Mouse (Mus musculus) midbrain, embryonic 14.5 days (tissue): ENCODE measurements at regions not wholly inside any gene's neighbourhood (a gene's known extent, or its start where the extent isn't known, plus 50 kb on each side); places are given as distances from the start of the nearest gene placed in this dataset.

Experiments
- ATAC-seq: fragments of 200-750 bp; cut with Nextera tagmentation; 2 replicates; pipeline ENCODE4 v1.8.0; 2017; ENCODE audit warnings: moderate number of reproducible peaks, moderate library complexity; ENCODE audit not compliant: low FRiP score, low TSS enrichment
- DNase-seq: peaks from one replicate; pipeline ENCODE4 v3.0.0-alpha.2; 2015
- H3K27ac ChIP-seq: fragments of 300-500 bp; sonication (generic); replicated peaks from 2 replicates; pipeline ENCODE4 v1.5.1; 2014; ENCODE audit warnings: mild to moderate bottlenecking, low read depth, low read length, moderate library complexity
- H3K27me3 ChIP-seq: fragments of 300-500 bp; sonication (generic); 2 replicates; pipeline ENCODE4 v1.6.1; 2014; ENCODE audit warnings: low read length, control low read depth, mixed read lengths; ENCODE audit not compliant: control insufficient read depth, insufficient read depth
- H3K36me3 ChIP-seq: fragments of 300-500 bp; sonication (generic); 2 replicates; pipeline ENCODE4 v1.6.1; 2014; ENCODE audit warnings: low read length, control low read depth; ENCODE audit not compliant: control insufficient read depth, insufficient read depth
- H3K4me1 ChIP-seq: fragments of 300-500 bp; sonication (generic); 2 replicates; pipeline ENCODE4 v1.6.1; 2014; ENCODE audit warnings: mild to moderate bottlenecking, antibody characterized with exemption, low read length, control low read depth; ENCODE audit not compliant: control insufficient read depth, insufficient read depth
- H3K4me2 ChIP-seq: fragments of 300-500 bp; sonication (generic); 2 replicates; pipeline ENCODE4 v1.6.1; 2014; ENCODE audit warnings: mild to moderate bottlenecking, low read length, moderate library complexity
- H3K4me3 ChIP-seq: fragments of 300-500 bp; sonication (generic); replicated peaks from 2 replicates; pipeline ENCODE4 v1.5.1; 2014; ENCODE audit warnings: low read depth, low read length
- H3K9ac ChIP-seq: fragments of 300-500 bp; sonication (generic); replicated peaks from 2 replicates; pipeline ENCODE4 v1.6.1; 2014; ENCODE audit warnings: mild to moderate bottlenecking, low read length, moderate library complexity
- H3K9me3 ChIP-seq: fragments of 300-500 bp; sonication (generic); 2 replicates; pipeline ENCODE4 v1.6.1; 2016; ENCODE audit warnings: low read length, control low read depth, mixed read lengths; ENCODE audit not compliant: control insufficient read depth
- WGBS: fragments of 180-500 bp; shearing (Covaris S2); extraction: QIAGEN DNeasy Blood & Tissue Kit; methylation state at CpG from one replicate; pipeline ENCODE4 v1.1.7; 2014; 5-methylcytosine and 5-hydroxymethylcytosine counted together

GRCm38 (mm10) chr8:100612142-100612541 lies 1195.9 kb upstream of the Cdh8 start:
- WGBS, result 62% methylated on average over 1 of the region's 1 CpGs
- Histone ChIP-seq H3K27me3 (no peaks in the 10 kb centered on the region), H3K4me1 (no peaks in the 10 kb centered on the region), H3K27ac (no peak overlapping the region), H3K4me2 (no peak overlapping the region), H3K36me3 (no peaks in the 10 kb centered on the region), H3K4me3 (no peak overlapping the region), H3K9me3 (no peaks in the 10 kb centered on the region), H3K9ac (no peak overlapping the region)
- no peak for ATAC-seq
- peak; percentile 2 for DNase-seq
